Mouse (Mus musculus) forebrain, embryonic 12.5 days (tissue): ENCODE measurements around the gene N4bp2. TPM values are rescaled to one million over a fixed set of nuclear protein-coding genes. Genes with fewer than 3 reads are reported as not detected.
A peak's percentile ranks its signal among the peaks of the same experiment; 100 is the strongest.
"Not testable (repeated sequence)": the region's sequence is repeated elsewhere in the genome, so short reads cannot be mapped to it uniquely, and the experiment has no call there.

ENCODE experiments used
- ATAC-seq: fragments of 200-750 bp; cut with Nextera tagmentation; 2 replicates; pipeline ENCODE4 v1.8.0; 2017; ENCODE audit warnings: moderate TSS enrichment; ENCODE audit not compliant: low FRiP score
- H3K27ac ChIP-seq: fragments of 300-500 bp; sonication (generic); 2 replicates; pipeline ENCODE4 v1.5.1; 2016; ENCODE audit warnings: mild to moderate bottlenecking
- H3K27me3 ChIP-seq: fragments of 300-500 bp; sonication (generic); 2 replicates; pipeline ENCODE4 v1.6.1; 2016; ENCODE audit warnings: mild to moderate bottlenecking
- H3K36me3 ChIP-seq: fragments of 300-500 bp; sonication (generic); replicated peaks from 2 replicates; pipeline ENCODE4 v1.6.1; 2016; ENCODE audit warnings: mild to moderate bottlenecking
- H3K4me1 ChIP-seq: fragments of 300-500 bp; sonication (generic); 2 replicates; pipeline ENCODE4 v1.6.1; 2016
- H3K4me2 ChIP-seq: fragments of 300-500 bp; sonication (generic); 2 replicates; pipeline ENCODE4 v1.6.1; 2016; ENCODE audit warnings: mild to moderate bottlenecking, moderate library complexity
- H3K4me3 ChIP-seq: fragments of 300-500 bp; sonication (generic); replicated peaks from 2 replicates; pipeline ENCODE4 v1.5.1; 2016; ENCODE audit warnings: mild to moderate bottlenecking
- H3K9ac ChIP-seq: fragments of 300-500 bp; sonication (generic); 2 replicates; pipeline ENCODE4 v1.6.1; 2016; ENCODE audit warnings: mild to moderate bottlenecking
- H3K9me3 ChIP-seq: fragments of 300-500 bp; sonication (generic); 2 replicates; pipeline ENCODE4 v1.6.1; 2016
- WGBS: fragments of 180-500 bp; shearing (Covaris S2); methylation state at CpG from one replicate; pipeline ENCODE4 v1.1.7; 2016; 5-methylcytosine and 5-hydroxymethylcytosine counted together
- polyA plus RNA-seq: library from polyadenylated mRNA; unstranded; fragments of >200 nt; fragmentation: Nextera tagmentation; extraction: Ambion mirVana; gene quantifications from 2 replicates; pipeline ENCODE4 v1.2.1, GENCODE M21; 2016

Gene N4bp2
- polyA plus RNA-seq, 1 experiment from 2014 or later, result 42.1 TPM

- no peak for ATAC-seq
- no peaks in the 10 kb centered on the region; the same call in 1 of the 2 replicates for H3K36me3 ChIP-seq
- no peaks in the 10 kb centered on the region for H3K27me3 ChIP-seq
- H3K9ac ChIP-seq, result no peak overlapping the region
- H3K4me2 ChIP-seq, result no peak overlapping the region
- no peaks in the 10 kb centered on the region for H3K9me3 ChIP-seq
- peaks cover 13% of the 10 kb centered on the region for H3K4me1 ChIP-seq
- H3K4me3 ChIP-seq, result no peak overlapping the region
- WGBS, result 80% methylated on average over 5 of the region's 5 CpGs
- H3K27ac ChIP-seq, result no peak overlapping the region
Observed at GRCm38 (mm10) chr5:65768007-65768406, 4.7 kb downstream of the N4bp2 start.

DNA sequence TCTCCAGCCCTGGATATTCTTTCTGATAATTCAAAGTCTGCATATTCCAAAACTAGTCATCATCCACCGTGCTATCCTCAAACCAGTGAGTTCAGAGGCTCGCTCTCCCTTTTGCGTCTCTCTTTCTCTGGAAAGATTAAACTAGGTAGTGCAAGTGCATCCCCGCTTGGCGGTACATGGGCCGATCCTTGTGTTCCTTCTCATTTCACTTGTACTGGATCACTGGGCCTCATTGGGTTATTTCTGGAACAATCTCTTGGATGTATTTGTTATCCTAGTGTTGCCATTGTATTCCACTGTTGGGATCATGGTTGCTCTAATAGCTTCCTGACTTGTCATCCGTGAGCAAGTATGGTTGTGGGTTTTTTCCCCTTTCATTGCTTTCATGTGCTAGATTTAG, 6.7 kb downstream of the N4bp2 start:
- Histone ChIP-seq H3K4me2 (no peak overlapping the region), H3K27me3 (no peaks in the 10 kb centered on the region), H3K4me1 (peaks cover 13% of the 10 kb centered on the region), H3K27ac (no peak overlapping the region), H3K9me3 (no peaks in the 10 kb centered on the region), H3K9ac (no peak overlapping the region), H3K4me3 (no peak overlapping the region), H3K36me3 (peaks cover 5% of the 10 kb centered on the region; the same call in 1 of the 2 replicates)
- ATAC-seq, result no peak
- WGBS, result 95% methylated on average over 7 of the region's 7 CpGs

DNA sequence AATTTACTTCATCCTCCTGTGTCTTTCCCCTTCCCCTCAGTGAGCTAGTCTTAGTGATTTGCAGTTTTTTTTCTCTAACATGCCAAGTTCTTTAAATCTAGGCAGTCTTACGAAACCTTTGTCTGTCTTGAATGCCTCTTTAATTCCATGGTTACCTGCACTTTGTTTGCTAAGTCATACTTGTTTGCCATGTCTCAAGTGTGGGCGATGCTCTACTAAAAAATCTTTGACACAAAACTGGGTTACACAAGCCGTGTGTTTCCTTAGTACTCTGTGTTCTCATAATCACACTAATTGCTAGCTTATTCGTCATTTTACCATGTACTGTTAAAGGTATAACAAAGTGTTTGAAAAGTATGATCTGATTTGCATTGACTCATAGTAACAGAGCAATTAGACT, 7.2 kb downstream of the N4bp2 start:
- peaks cover 8% of the 10 kb centered on the region; the same call in 1 of the 2 replicates for H3K36me3 ChIP-seq
- no peak for ATAC-seq
- 75% methylated on average over 4 of the region's 4 CpGs for WGBS
- H3K4me3 ChIP-seq, result no peak overlapping the region
- H3K27me3 ChIP-seq, result no peaks in the 10 kb centered on the region
- H3K9ac ChIP-seq, result no peak overlapping the region
- no peak overlapping the region for H3K4me2 ChIP-seq
- H3K27ac ChIP-seq, result no peak overlapping the region
- peaks cover 11% of the 10 kb centered on the region for H3K4me1 ChIP-seq
- no peaks in the 10 kb centered on the region for H3K9me3 ChIP-seq

DNA sequence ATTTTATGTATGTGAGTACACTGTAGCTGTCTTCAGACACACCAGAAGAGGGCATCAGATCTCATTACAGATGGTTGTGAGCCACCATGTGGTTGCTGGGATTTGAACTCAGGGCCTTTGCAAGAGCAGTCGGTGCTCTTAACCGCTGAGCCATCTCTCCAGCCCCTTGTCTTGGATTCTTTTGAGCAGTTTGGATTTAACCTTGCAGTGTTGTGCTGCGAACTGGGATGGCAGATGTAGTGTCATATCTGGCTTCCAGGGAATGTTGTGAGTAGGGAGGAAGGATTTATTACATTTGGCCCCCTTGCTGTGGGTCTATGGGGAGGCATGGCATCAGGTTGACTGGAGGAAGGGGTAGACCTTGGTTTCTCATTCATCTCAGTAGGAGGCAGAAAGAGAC, 10.6 kb downstream of the N4bp2 start:
- H3K4me2 ChIP-seq, H3K4me1 ChIP-seq, H3K9ac ChIP-seq, H3K4me3 ChIP-seq, H3K9me3 ChIP-seq, ATAC-seq, H3K27me3 ChIP-seq, H3K27ac ChIP-seq: not testable (repeated sequence)
- H3K36me3 ChIP-seq, result peaks cover 31% of the 10 kb centered on the region
- 99% methylated on average over 3 of the region's 3 CpGs for WGBS

DNA sequence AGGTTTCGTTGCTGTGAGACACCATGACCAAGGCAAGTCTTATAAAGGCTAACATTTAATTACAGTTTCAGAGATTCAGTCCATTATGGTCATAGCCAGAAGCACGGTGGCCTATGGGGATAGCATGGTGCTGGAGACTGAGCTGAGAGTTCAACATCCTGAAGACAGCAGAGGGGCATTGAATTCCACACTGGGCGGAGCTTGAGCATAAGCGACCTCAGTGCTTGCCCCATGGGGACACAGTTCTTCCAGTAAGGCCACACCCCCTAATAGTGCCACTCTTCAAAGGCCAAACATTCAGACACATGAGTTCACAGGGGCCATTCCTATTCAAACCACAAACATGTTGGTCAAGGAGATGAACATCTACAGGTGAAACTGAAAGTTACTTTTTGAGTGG, 12.8 kb downstream of the N4bp2 start:
- H3K36me3 ChIP-seq, result peaks cover 36% of the 10 kb centered on the region

GRCm38 (mm10) chr5:65776907-65777306, 13.6 kb downstream of the N4bp2 start:
- H3K36me3 ChIP-seq, result peaks cover 44% of the 10 kb centered on the region

More for the DNA sequence above, 12.8 kb downstream of the N4bp2 start:
- ATAC-seq, result no peak
- H3K27ac ChIP-seq, result no peak overlapping the region
- no peaks in the 10 kb centered on the region for H3K27me3 ChIP-seq
- no peak overlapping the region for H3K9ac ChIP-seq
- no peak overlapping the region for H3K4me2 ChIP-seq
- peaks cover 12% of the 10 kb centered on the region for H3K4me1 ChIP-seq
- WGBS, result 94% methylated on average over 4 of the region's 4 CpGs
- H3K4me3 ChIP-seq, result no peak overlapping the region
- H3K9me3 ChIP-seq, result no peaks in the 10 kb centered on the region

GRCm38 (mm10) chr5:65778986-65779385, 15.7 kb downstream of the N4bp2 start:
- ATAC-seq, H3K4me2 ChIP-seq, H3K27ac ChIP-seq, H3K4me3 ChIP-seq, H3K27me3 ChIP-seq, H3K9me3 ChIP-seq, H3K9ac ChIP-seq: not testable (repeated sequence)
- peaks cover 55% of the 10 kb centered on the region for H3K36me3 ChIP-seq
- H3K4me1 ChIP-seq, result peaks cover 12% of the 10 kb centered on the region
- WGBS, result 95% methylated on average over 4 of the region's 4 CpGs

More at GRCm38 (mm10) chr5:65776907-65777306, 13.6 kb downstream of the N4bp2 start:
- no peak for ATAC-seq
- no peaks in the 10 kb centered on the region for H3K9me3 ChIP-seq
- H3K4me1 ChIP-seq, result peaks cover 12% of the 10 kb centered on the region
- WGBS, result 94% methylated on average over 3 of the region's 3 CpGs
- no peak overlapping the region for H3K4me3 ChIP-seq
- no peak overlapping the region for H3K9ac ChIP-seq
- no peak overlapping the region for H3K27ac ChIP-seq
- no peaks in the 10 kb centered on the region for H3K27me3 ChIP-seq
- no peak overlapping the region for H3K4me2 ChIP-seq

GRCm38 (mm10) chr5:65779401-65780063, 16.2 kb downstream of the N4bp2 start:
- no peak overlapping the region for H3K4me2 ChIP-seq
- WGBS, result 26% methylated on average over 3 of the region's 3 CpGs
- H3K27me3 ChIP-seq, result no peaks in the 10 kb centered on the region
- no peaks in the 10 kb centered on the region for H3K9me3 ChIP-seq
- H3K4me3 ChIP-seq, result no peak overlapping the region
- peaks cover 55% of the 10 kb centered on the region for H3K36me3 ChIP-seq
- peaks cover 12% of the 10 kb centered on the region for H3K4me1 ChIP-seq
- no peak overlapping the region for H3K9ac ChIP-seq
- no peak overlapping the region; the same call in 1 of the 2 replicates for H3K27ac ChIP-seq
- ATAC-seq, result peak; percentile 51

DNA sequence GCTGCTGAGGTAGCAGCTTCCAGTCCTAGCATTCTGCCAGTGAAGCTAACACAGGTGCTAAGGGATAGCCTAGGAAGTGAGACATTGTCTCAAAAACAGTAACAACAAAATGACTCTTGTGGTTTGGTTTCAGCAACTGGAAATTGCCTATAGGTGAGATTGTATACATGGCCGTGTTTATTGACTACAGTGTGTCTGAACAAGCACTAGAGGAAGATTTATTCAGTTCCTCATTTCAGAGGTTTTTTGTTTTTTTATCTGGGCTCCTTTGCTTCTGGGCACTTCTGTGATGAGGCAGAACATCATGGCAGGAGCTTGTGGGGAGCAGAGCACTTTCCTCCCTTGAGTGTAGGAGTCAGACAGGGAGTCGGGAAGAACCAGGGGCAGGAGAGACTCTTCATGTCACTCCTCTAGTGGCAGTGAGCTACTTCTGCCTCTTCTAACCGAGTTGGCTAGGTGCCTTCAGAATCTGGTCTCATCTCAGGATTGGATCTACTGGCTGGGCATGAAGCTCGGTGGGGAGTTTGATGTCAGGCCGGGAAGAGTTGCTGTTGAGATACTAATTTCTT, 17.9 kb downstream of the N4bp2 start:
- H3K36me3 ChIP-seq, result peaks cover 53% of the 10 kb centered on the region
- no peak for ATAC-seq

DNA sequence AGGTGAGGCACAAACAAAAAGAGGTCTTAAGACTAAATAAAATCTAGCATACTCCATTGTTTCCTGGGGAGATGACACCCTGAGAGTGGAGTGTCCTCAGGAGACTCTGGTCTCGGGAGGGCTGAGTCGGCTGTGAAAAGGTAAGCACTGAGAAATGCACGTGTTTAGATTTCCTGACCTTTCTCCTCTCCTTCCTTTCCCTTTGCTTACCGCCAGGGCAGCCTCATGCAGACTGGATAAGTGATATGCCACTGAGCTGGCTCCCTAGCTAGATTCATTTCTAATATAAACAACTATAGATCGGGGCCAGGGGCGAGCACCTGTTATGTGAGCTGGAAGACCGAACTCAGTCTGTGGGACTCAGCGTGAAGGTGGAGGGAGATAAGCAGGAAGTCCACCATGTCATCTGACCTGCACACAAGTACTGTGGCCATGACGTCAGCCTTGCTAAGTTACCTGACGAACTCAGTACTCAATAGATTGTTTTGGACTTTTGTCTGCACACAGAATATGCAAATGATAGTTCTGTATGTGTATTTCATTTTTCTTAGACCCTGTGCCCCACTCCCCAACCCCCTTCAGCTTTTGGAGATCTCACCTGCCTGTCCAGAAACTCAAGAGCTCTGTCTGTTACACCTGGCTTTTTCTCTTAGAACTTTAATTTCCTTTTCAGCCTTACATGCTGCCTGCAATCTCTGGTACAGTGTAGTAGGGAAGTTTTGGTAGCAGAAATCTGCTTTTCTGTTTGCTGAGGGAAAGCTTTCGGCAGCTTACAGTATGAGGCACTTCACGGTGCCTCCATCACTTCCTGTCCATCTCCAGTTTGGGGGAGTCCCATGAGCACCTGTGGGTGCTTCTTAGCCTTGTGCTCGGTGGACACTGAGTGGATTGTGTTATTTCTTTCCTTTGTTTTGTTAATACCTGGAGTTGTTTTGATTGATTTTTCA, 18.7 kb downstream of the N4bp2 start:
- H3K27ac ChIP-seq, result no peak overlapping the region
- H3K4me2 ChIP-seq, result no peak overlapping the region
- peaks cover 12% of the 10 kb centered on the region for H3K4me1 ChIP-seq
- peaks cover 45% of the 10 kb centered on the region for H3K36me3 ChIP-seq
- 89% methylated on average over 13 of the region's 13 CpGs for WGBS
- no peaks in the 10 kb centered on the region for H3K9me3 ChIP-seq
- no peaks in the 10 kb centered on the region for H3K27me3 ChIP-seq
- ATAC-seq, result no peak
- no peak overlapping the region for H3K4me3 ChIP-seq
- H3K9ac ChIP-seq, result no peak overlapping the region

More for the DNA sequence above, 17.9 kb downstream of the N4bp2 start:
- Histone ChIP-seq H3K4me2 (no peak overlapping the region), H3K27me3 (no peaks in the 10 kb centered on the region), H3K27ac (no peak overlapping the region), H3K4me1 (peaks cover 12% of the 10 kb centered on the region), H3K9me3 (no peaks in the 10 kb centered on the region), H3K4me3 (no peak overlapping the region), H3K9ac (no peak overlapping the region)
- 90% methylated on average over 5 of the region's 5 CpGs for WGBS

DNA sequence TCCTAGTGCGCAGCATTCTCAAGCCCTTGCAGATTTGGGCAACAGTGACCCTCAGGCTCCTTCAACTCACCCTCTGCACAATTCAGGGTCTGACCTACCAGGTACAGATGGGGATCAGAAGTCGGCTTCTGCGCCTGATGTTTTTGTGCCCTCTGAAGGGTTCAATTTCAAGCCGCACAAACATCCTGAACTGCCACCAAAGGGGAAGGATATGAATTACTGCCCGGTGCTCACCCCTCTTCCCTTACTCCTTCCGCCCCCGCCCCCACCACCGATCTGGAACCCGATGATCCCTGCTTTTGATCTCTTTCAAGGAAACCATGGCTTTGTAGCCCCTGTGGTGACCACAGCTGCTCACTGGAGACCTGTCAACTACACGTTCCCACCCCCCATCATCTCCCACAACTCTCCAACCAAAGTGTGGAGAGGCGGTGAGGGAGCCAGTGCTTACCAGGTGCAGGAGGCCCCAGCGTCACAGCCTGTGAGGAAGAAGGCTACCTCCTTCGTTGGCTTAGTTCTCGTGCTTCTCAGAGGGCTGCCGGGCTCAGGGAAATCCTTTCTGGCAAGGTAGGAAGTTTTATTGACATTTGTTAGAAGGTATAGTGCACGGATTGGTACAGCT, 27.4 kb downstream of the N4bp2 start:
- Histone ChIP-seq H3K27ac (no peak overlapping the region), H3K9ac (no peak overlapping the region), H3K27me3 (no peaks in the 10 kb centered on the region), H3K4me3 (no peak overlapping the region), H3K9me3 (no peaks in the 10 kb centered on the region), H3K4me1 (no peaks in the 10 kb centered on the region), H3K4me2 (no peak overlapping the region), H3K36me3 (peaks cover 44% of the 10 kb centered on the region)
- ATAC-seq, result no peak
- WGBS, result 83% methylated on average over 16 of the region's 16 CpGs

- Histone ChIP-seq H3K36me3 (peaks cover 71% of the 10 kb centered on the region), H3K4me3 (no peak overlapping the region), H3K4me2 (no peak overlapping the region), H3K4me1 (no peaks in the 10 kb centered on the region), H3K9ac (no peak overlapping the region), H3K27ac (no peak overlapping the region), H3K27me3 (no peaks in the 10 kb centered on the region), H3K9me3 (no peaks in the 10 kb centered on the region)
- 95% methylated on average over 3 of the region's 3 CpGs for WGBS
- ATAC-seq, result no peak
Observed at GRCm38 (mm10) chr5:65794202-65794601, 30.9 kb downstream of the N4bp2 start.
